Mouse (Mus musculus): ENCODE measurements around the gene Tbc1d32. TPM values are rescaled to one million over a fixed set of nuclear protein-coding genes. Genes with fewer than 3 reads are reported as not detected.

Tbc1d32 gene
- polyA plus RNA-seq, 1 experiment from 2014 or later: 1.5 TPM

GRCm38 (mm10) chr10:55979898-55980521 is 248.5 kb downstream of the Tbc1d32 start:
- H3K36me3 ChIP-seq (ENCODE audit: control insufficient read depth, insufficient read depth, low read length): no peaks in the 10 kb centered on the region
- H3K4me2 ChIP-seq: no peak overlapping the region
- no peak overlapping the region for H3K9ac ChIP-seq (ENCODE audit: low read depth, low read length)
- H3K9me3 ChIP-seq (ENCODE audit: control insufficient read depth, low read length): no peaks in the 10 kb centered on the region
- no peak overlapping the region for H3K27ac ChIP-seq (ENCODE audit: low read depth, low read length)
- H3K27me3 ChIP-seq (replicated peaks; ENCODE audit: control insufficient read depth, insufficient read depth, low read length): no peaks in the 10 kb centered on the region
- DNase-seq (ENCODE audit: low spot score) (no peak), ATAC-seq (replicated peaks; ENCODE audit: low FRiP score) (no peak)
- 23% methylated on average over 2 of the region's 2 CpGs for WGBS
- H3K4me1 ChIP-seq (replicated peaks; ENCODE audit: control insufficient read depth, insufficient read depth, low read length): no peaks in the 10 kb centered on the region
- H3K4me3 ChIP-seq (ENCODE audit: low read depth, low read length): no peak overlapping the region

DNA sequence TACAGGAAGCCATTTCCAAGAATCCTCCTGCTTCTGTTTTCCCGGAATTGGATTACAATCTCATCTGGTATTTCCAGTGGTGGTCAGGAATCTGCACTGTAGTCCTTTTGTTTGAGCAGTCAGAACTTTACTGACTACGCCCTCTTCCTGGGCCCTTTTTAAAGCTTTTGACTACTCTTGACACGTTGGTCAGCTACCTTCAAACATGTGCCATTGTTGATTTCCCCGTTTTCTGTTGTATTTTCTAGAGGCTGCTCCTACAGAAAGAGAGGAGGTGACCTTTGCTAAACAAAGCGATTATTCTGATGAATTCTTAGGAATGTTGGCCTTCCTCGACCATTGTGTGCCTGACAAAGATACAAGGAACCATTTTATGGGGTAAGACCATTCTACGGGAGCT is 250.5 kb downstream of the Tbc1d32 start:
- Histone ChIP-seq H3K4me1 (replicated peaks; ENCODE audit: control insufficient read depth, insufficient read depth, low read length) (no peaks in the 10 kb centered on the region), H3K36me3 (ENCODE audit: control insufficient read depth, insufficient read depth, low read length) (no peaks in the 10 kb centered on the region), H3K9me3 (ENCODE audit: control insufficient read depth, low read length) (no peaks in the 10 kb centered on the region), H3K4me2 (no peak overlapping the region), H3K27me3 (replicated peaks; ENCODE audit: control insufficient read depth, insufficient read depth, low read length) (no peaks in the 10 kb centered on the region), H3K27ac (ENCODE audit: low read depth, low read length) (no peak overlapping the region), H3K4me3 (ENCODE audit: low read depth, low read length) (no peak overlapping the region), H3K9ac (ENCODE audit: low read depth, low read length) (no peak overlapping the region)
- WGBS: 76% methylated on average over 7 of the region's 7 CpGs
- no peak for DNase-seq (ENCODE audit: low spot score)
- no peak for ATAC-seq (replicated peaks; ENCODE audit: low FRiP score)

Other genes with a start within 250 kb of the Tbc1d32 start
- gene Msl3l2, start 121.8 kb downstream of the Tbc1d32 start, polyA plus RNA-seq (2014; fragmentation: Nextera tagmentation; extraction: Ambion mirVana): 2.3 and 2.4 TPM in 2 replicates
- 47.2 and 49.6 TPM in 2 replicates for gene Gja1, start 148.6 kb upstream of the Tbc1d32 start, polyA plus RNA-seq (2014; fragmentation: Nextera tagmentation; extraction: Ambion mirVana)

All from liver, embryonic 11.5 days (tissue).